Mouse (Mus musculus): ENCODE measurements around the gene Hfe2.

The Hfe2 gene

DNA sequence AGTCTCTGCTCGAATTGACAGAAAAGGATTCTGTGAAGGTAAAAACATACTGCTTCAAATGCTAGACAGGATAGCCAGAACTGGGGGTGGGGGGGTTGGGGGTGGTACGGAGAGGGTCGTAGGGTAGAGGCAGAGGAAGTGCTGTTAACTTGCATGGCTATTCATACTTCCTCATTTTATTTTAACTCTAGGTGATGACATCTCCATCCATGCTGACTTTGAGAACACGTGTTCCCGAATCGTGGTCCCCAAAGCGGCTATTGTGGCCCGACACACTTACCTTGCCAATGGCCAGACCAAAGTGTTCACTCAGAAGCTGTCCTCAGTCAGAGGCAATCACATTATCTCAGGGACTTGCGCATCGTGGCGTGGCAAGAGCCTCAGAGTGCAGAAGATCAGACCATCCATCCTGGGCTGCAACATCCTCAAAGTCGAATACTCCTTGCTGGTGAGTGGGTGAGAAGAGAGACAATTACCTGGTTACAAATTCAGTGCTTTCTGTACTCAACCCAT is 34.5 kb downstream of the Hfe2 start:
- DNase-seq, result no peak

DNA sequence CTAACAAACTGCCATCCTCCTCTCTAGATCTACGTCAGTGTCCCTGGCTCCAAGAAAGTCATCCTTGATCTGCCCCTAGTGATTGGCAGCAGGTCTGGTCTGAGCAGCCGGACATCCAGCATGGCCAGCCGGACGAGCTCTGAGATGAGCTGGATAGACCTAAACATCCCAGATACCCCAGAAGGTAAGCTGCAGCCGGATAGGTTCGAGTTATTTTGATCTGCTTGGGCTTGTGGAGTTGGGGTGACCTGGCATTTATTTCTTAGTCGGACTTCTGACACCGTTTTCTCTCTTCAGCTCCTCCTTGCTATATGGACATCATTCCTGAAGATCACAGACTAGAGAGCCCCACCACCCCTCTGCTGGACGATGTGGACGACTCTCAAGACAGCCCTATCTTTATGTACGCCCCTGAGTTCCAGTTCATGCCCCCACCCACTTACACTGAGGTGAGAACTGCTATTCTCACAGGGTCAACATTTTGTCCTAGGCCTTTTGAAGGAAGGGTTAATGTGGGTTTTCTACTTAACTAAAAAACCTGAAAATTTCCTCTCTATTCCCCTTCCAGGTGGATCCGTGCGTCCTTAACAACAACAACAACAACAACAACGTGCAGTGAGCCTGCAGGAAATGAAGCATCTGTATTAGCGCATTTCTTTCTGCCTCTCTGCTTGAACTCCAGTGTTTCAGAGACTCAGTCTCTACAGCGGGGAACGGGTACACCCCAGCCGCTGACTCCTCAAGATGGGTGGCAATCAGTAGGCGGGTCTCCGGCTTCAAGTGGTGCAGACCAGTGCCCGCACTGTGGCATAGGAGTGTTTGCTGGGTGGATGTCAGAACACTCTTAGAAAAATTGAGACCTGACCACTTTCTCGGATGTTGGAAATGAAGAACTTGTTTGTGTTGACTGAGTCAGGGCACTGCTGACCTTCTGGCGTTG is 35.2 kb downstream of the Hfe2 start:
- no peak for DNase-seq

DNA sequence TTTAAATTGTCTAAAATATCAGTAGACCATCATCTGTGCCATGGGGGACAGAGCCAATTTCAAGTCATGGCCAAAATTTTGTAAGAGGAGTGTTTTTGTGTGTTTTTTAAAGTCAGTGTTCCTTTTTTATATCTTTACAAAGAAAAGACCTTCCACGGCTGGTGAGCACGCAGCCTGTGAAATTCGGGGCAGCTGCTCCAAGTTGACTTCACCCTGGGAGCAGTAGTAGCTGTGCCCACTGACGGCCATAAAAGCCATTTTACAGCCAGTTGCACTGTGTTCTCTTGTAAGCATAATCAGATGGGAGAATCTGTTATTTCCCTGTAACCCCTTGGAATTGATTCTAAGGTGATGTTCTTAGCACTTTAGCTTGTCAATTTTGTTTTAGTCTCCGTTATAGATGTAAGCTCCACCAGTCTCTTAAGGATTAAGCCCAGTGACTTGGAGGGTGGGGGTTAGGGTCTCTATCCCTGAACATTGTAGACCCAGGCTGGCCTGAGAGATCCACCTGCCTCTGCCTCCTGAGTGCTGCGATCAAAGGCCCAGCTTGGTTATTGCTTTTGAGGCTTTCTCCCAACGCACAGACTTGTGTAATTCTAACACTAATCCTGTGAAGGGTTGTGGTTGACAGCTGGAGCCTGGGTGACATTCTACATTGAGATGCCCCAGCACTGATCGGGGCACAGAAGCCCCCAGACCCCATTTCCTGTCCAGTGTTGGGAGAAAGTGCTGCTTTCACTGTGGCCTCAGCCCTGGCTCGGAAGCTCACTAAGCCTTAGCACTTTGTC is 36.1 kb downstream of the Hfe2 start:
- no peak for DNase-seq

DNA sequence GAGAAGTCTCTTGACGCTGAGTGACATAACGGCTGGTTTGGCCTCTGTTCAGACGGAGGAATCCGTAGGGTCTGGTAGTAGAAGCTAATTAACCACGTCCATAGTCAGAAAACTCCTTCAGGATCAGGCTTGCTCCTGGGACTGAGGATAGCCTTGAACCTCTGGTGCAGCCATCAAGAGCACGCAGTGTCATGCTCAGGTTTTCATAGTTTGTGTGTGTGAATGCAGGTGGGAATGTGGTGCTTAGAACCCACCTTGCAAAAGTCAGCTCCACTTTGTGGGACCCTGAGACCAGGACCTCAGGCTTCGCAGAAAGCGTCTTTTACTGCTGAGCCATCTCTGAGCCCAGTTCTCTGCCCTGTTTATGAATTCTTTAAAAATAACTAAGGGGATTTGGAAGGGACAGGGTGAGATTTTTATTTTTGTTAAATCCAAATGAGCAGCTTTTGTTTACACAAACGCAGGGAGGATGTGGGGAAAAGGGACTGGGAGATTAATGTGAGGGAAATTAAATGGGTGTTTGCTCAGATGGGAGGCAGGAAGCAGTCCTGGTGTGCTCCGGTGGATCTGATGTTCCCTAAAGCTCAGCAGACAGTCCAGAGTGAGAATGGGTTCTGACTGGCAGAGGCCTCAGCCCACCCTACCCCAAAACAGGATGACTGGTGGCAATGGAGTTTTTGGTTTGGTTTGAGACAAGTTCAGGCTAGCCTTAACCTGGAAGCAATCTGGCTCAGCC is 37.1 kb downstream of the Hfe2 start:
- DNase-seq, result no peak

- no peak for DNase-seq
Measured at GRCm38 (mm10) chr3:96563267-96563666, 38.3 kb downstream of the Hfe2 start.

GRCm38 (mm10) chr3:96563911-96564632 is 39.1 kb downstream of the Hfe2 start:
- DNase-seq, result no peak

GRCm38 (mm10) chr3:96564633-96565032 is 39.7 kb downstream of the Hfe2 start:
- DNase-seq, result no peak

DNA sequence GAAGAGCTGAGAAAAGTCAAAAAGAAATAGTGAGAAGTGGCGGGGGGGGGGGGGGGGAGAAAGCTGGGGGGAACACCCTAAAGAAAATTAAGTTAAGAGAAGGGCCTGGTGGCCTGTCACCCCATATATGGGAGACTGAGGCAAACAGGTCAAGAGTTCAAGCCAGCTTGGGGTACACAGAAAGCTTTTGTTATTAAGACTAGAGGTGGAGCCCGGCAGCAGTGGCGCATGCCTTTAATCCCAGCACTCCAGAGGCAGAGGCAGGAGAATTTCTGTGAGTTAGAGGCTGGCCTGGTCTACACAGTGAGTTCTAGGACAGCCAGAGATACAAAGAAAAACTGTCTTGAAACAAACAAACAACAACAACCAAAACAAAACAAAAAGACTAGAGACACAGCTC is 40.1 kb downstream of the Hfe2 start:
- DNase-seq, result no peak

- DNase-seq, result no peak
Measured at GRCm38 (mm10) chr3:96566661-96567450, 41.9 kb downstream of the Hfe2 start.

GRCm38 (mm10) chr3:96568605-96569004 is 43.6 kb downstream of the Hfe2 start:
- DNase-seq, result no peak

GRCm38 (mm10) chr3:96569506-96569905 is 44.5 kb downstream of the Hfe2 start:
- no peak for DNase-seq

DNA sequence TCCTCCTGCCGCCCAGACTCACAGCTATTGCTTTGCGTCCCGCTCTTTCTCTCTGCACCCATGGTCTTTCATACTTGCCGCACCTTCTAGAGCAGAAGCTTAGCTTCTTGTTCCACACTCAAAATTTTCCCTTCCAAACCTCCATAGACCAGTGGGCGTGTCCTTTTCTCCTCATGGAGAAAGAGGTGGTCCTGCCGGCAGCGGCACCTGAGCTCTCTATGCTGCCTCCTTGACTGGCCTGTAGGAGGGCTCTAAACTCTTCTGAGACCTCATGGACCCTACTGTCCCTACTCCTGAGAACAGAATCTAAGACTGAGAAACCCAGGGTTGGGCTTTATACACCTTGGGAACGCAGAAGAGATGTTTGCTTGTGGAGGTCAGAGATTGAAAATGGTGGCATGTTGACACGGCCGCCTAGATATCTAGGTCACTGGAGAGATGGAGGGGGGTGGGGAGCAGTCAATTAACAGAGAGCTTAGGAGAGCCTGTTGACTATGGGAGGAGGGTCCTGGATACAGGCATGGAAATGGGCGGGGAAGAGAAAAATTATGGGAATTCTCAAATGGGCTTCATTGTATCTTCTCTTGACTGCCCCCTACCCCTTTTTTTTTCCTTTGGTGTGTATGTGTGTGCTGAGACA is 45.1 kb downstream of the Hfe2 start:
- DNase-seq, result no peak

DNA sequence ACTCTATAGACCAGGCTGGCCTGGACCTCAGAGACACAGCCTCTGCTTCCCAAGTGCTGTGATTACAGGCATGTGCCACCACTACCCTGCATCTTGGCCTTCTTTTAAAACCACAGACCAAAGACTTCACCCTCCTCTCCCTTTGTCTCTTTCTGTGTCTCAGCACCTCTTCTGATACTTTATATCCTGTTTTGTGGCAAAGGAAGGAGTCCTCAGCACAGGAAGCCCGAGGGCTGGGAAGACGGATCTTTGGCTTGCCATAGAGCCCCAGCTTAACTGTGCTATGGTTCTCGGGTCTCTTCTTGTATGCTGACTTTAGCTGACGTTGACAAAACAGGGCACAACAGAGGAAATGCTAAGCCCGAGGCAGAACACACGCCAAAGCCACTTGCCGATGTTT is 45.7 kb downstream of the Hfe2 start:
- no peak for DNase-seq

DNA sequence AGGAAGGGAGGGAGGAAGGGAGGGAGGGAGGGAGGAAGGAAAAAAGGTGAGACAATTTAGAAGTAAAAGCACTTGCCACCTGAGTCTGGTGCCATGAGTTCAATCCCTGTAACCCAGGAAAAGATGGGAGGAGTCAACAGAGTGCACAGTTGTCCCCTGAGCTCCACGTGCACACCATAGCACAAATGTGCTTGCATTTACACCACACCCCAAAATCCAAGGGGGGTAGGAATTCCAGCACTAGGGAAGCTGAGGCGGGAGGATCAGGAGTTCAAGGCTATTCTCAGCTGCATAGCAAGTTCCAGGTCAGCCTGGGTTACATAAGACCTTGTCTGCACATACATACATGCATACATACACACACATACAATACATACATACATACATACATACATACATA is 46.4 kb downstream of the Hfe2 start:
- no peak for DNase-seq

DNA sequence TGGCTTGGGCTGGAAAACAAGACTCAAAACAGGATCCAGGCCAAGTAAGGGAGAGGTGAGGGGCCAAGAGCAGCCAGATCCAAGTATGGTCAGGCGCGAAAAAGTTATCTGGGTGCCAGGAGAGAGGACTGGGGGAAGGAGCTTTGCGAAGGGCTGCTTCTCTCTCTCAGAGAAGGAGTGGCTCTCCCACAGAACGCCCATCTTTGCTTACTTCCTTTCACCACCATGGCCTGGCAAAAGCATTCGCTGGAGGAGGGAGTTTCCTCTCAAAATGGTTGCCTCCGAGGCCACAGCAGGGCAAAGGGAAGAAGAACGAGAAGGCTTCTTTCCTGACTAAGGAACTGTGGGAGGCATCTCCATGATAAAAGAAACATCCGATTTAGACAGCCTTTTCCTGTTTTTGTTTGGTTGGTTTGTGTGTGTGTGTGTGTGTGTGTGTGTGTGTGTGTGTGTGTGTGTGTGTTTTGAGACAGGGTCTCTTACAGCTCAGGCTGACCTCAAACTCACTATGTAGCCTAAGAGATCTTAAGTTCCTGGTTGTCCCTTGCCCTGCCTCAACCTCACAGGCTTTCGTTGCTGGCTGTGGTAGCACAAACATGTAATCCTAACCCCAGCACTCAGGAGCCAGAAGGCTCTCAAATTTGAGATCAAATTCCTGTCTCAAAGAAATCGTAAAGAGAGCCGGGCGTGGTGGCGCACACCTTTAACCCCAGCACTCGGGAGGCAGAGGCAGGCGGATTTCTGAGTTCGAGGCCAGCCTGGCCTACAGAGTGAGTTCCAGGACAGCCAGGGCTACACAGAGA is 47.1 kb downstream of the Hfe2 start:
- DNase-seq, result no peak

DNA sequence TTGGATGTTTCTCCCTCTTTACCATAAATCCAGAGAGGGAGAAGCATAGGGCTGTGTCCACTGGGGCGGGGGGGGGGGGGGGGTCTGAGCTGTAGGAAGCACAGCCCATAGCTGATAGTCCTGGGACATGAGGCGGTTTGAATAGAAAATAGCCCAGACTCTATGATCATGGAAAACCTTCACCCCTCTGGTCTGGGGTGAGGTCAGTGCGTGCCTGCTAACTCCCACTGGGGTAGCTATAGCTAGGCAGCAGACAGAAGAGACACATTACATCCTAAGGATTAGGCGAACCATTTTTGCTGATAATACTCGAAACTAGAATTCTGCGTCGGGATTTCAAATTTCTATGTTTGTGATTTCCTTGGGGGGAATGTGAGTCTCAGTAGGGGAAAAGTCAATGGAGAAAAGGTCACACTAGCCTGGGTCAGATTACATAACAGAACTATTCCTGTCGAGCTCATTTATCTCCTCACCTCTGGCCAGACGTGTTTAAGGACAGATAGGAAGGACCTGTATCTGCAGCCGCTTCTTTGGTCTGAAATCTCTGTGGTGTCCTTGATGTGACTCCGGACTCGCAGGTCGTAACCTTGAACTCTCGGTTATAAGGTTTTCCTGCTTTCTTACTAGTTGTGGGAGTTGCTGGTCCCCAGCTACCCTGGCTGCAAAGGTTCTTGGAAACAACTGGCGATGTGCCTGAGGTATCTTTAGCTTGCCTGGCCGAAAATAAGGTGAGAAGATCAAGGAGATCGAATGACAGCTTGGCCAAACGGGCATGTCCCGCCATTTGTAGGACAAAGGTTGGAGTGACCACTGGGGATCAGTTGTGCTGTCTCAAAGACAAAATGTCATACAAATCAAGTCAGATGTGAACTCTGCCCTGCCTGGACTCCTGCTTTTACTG is 48.9 kb downstream of the Hfe2 start:
- DNase-seq, result no peak

- DNase-seq, result peak; percentile 8
Measured at GRCm38 (mm10) chr3:96575272-96575984, 50.5 kb downstream of the Hfe2 start.

- DNase-seq, result peak; percentile 28
Measured at GRCm38 (mm10) chr3:96576005-96576658, 51.2 kb downstream of the Hfe2 start.
